Mouse (Mus musculus): Measurements from ENCODE around the gene Olfr690.

GRCm38 (mm10) chr7:105374866-105375265, 41.0 kb upstream of the Olfr690 start, which contains the start of gene Gm5901:
- TF ChIP-seq CTCF (conservative IDR thresholded peaks at IDR 0.05; ENCODE audit: insufficient read depth, insufficient read length, low read depth, low read length) = no peak
- TF ChIP-seq POLR2A (IDR thresholded peaks at IDR 0.05; ENCODE audit: low read depth, low read length) = no peak
